Mouse (Mus musculus): ENCODE measurements at regions not wholly inside any gene's neighbourhood (a gene's known extent, or its start where the extent isn't known, plus 50 kb on each side); places are given as distances from the start of the nearest gene placed in this dataset.

DNA sequence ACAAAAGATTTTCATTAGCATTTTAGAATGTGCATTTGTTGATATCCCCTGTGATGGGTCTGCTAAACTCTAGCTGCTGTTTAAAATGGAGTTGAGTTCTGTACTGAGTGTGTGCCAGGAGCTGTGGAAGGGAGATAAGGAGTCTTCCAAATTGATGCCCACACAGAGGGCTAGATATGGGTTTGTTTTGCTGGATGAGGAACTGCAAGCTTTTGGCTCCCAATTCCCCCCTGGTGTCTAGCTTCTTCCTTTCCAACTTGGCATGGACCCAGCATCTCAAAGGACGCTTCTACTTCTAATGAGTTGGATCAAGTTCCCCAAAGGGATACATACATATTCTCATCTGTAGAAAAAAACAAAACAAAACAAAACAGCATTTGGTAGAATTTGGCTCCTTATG lies 577.0 kb upstream of the Large1 start:
- no peak for DNase-seq

- DNase-seq, result no peak
Observed at GRCm38 (mm10) chr8:73925515-73926241, 572.3 kb upstream of the Large1 start.

DNA sequence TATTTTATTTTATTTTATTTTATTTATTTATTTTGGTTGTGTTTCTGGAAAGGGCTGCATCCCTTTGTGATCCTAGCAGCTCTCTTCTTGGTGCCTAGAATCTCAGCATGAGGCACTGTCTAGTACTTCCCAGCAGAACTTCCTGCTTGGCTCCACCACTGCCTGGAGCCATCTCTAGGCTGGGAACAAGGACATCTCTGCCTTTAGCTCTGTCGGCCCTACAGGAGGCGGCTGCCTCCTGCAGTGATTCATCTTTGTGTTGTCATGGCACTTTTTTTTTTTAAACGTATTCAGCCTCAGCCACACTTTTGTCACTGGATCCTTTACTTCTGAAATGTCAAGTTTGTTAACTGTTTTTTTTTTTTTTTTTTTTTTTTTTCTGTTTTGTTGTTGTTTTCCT lies 569.8 kb upstream of the Large1 start:
- DNase-seq, result peak; percentile 29

GRCm38 (mm10) chr8:73921158-73921557 lies 567.8 kb upstream of the Large1 start:
- DNase-seq, result no peak

GRCm38 (mm10) chr8:73920564-73920963 lies 567.2 kb upstream of the Large1 start:
- DNase-seq, result peak; percentile 9

- DNase-seq, result no peak
Observed at GRCm38 (mm10) chr8:73905071-73905470, 551.7 kb upstream of the Large1 start.

GRCm38 (mm10) chr8:73903838-73904237 lies 550.5 kb upstream of the Large1 start:
- no peak for DNase-seq

GRCm38 (mm10) chr8:73885976-73886375 lies 532.6 kb upstream of the Large1 start:
- DNase-seq, result no peak

GRCm38 (mm10) chr8:73881606-73882005 lies 528.3 kb upstream of the Large1 start:
- no peak for DNase-seq

Data from adrenal gland, adult 2 months (tissue).